Mouse (Mus musculus) heart, adult 9 months (tissue): ENCODE measurements at regions not wholly inside any gene's neighbourhood (a gene's known extent, or its start where the extent isn't known, plus 50 kb on each side); places are given as distances from the start of the nearest gene placed in this dataset.
A peak's percentile ranks its signal among the peaks of the same experiment; 100 is the strongest.

Experiments used
- DNase-seq, 2 experiments: peaks; one replicate each; pipeline ENCODE4 v3.0.0; 2022; ENCODE audit warnings: low spot score in 2 of 2

- peak; percentile 59 to 61 for DNase-seq
Measured at GRCm38 (mm10) chr11:56290651-56291578, 250.1 kb upstream of the Nmur2 start.

- no peak for DNase-seq
Measured at GRCm38 (mm10) chr11:56285575-56286260, 244.9 kb upstream of the Nmur2 start.

GRCm38 (mm10) chr11:56281201-56281600 lies 240.4 kb upstream of the Nmur2 start:
- DNase-seq = no peak

GRCm38 (mm10) chr11:56280216-56280615 lies 239.4 kb upstream of the Nmur2 start:
- DNase-seq = no peak

GRCm38 (mm10) chr11:56269915-56270493 lies 229.2 kb upstream of the Nmur2 start:
- DNase-seq = peak in 1 of 2 experiments; percentile 4

- no peak for DNase-seq
Measured at GRCm38 (mm10) chr11:56262726-56263125, 221.9 kb upstream of the Nmur2 start.

GRCm38 (mm10) chr11:56256356-56256755 lies 215.5 kb upstream of the Nmur2 start:
- no peak for DNase-seq

- DNase-seq = no peak
Measured at GRCm38 (mm10) chr11:56254437-56254836, 213.6 kb upstream of the Nmur2 start.

GRCm38 (mm10) chr11:56247333-56247823 lies 206.6 kb upstream of the Nmur2 start:
- no peak for DNase-seq

GRCm38 (mm10) chr11:56246549-56247332 lies 205.9 kb upstream of the Nmur2 start:
- no peak for DNase-seq

GRCm38 (mm10) chr11:56244951-56245350 lies 204.1 kb upstream of the Nmur2 start:
- no peak for DNase-seq

- no peak for DNase-seq
Measured at GRCm38 (mm10) chr11:56243447-56243846, 202.6 kb upstream of the Nmur2 start.

GRCm38 (mm10) chr11:56238745-56239144 lies 197.9 kb upstream of the Nmur2 start:
- DNase-seq = no peak

GRCm38 (mm10) chr11:56224999-56225398 lies 184.2 kb upstream of the Nmur2 start:
- DNase-seq = no peak

GRCm38 (mm10) chr11:56215706-56216105 lies 174.9 kb upstream of the Nmur2 start:
- no peak for DNase-seq

- DNase-seq = no peak
Measured at GRCm38 (mm10) chr11:56201844-56202243, 161.0 kb upstream of the Nmur2 start.

GRCm38 (mm10) chr11:56195316-56195715 lies 154.5 kb upstream of the Nmur2 start:
- no peak for DNase-seq

GRCm38 (mm10) chr11:56193426-56193825 lies 152.6 kb upstream of the Nmur2 start:
- no peak for DNase-seq

GRCm38 (mm10) chr11:56173895-56174294 lies 133.1 kb upstream of the Nmur2 start:
- DNase-seq = no peak

- DNase-seq = no peak
Measured at GRCm38 (mm10) chr11:56173246-56173645, 132.4 kb upstream of the Nmur2 start.

GRCm38 (mm10) chr11:56169576-56169975 lies 128.8 kb upstream of the Nmur2 start:
- DNase-seq = no peak

- DNase-seq = no peak
Measured at GRCm38 (mm10) chr11:56166849-56167248, 126.0 kb upstream of the Nmur2 start.
